Mouse (Mus musculus): Measurements from ENCODE around the gene Gng12.
A peak's percentile ranks its signal among the peaks of the same experiment; 100 is the strongest.
"Not testable (repeated sequence)": the region's sequence is repeated elsewhere in the genome, so short reads cannot be mapped to it uniquely, and the experiment has no call there.

The Gng12 gene

GRCm38 (mm10) chr6:66896119-66896920 lies at the start of gene Gng12:
Gng12 (plus strand) TSS chr6:66896397.
- DNase-seq (ENCODE audit: low spot score in 2 of 2): peak; percentile 82 to 84

- no peak for DNase-seq (ENCODE audit: low spot score in 2 of 2)
Measured at GRCm38 (mm10) chr6:66848936-66849335, 47.3 kb upstream of the Gng12 start.

- no peak for DNase-seq (ENCODE audit: low spot score in 2 of 2)
Measured at GRCm38 (mm10) chr6:66856236-66856635, 40.0 kb upstream of the Gng12 start.

- no peak for DNase-seq (ENCODE audit: low spot score in 2 of 2)
Measured at GRCm38 (mm10) chr6:66858356-66858755, 37.8 kb upstream of the Gng12 start.

GRCm38 (mm10) chr6:66859391-66859790 lies 36.8 kb upstream of the Gng12 start:
- no peak for DNase-seq (ENCODE audit: low spot score in 2 of 2)

- DNase-seq (ENCODE audit: low spot score in 2 of 2): no peak
Measured at GRCm38 (mm10) chr6:66864463-66864862, 31.7 kb upstream of the Gng12 start.

- no peak for DNase-seq (ENCODE audit: low spot score in 2 of 2)
Measured at GRCm38 (mm10) chr6:66866295-66866694, 29.9 kb upstream of the Gng12 start.

- DNase-seq (ENCODE audit: low spot score in 2 of 2): not testable (repeated sequence)
Measured at GRCm38 (mm10) chr6:66877048-66877447, 19.1 kb upstream of the Gng12 start.

GRCm38 (mm10) chr6:66890349-66891158 lies 5.6 kb upstream of the Gng12 start:
- no peak for DNase-seq (ENCODE audit: low spot score in 2 of 2)

- no peak for DNase-seq (ENCODE audit: low spot score in 2 of 2)
Measured at GRCm38 (mm10) chr6:66893950-66894349, 2.2 kb upstream of the Gng12 start.

- DNase-seq (ENCODE audit: low spot score in 2 of 2): no peak
Measured at GRCm38 (mm10) chr6:66894999-66895398, 1.2 kb upstream of the Gng12 start.

- peak; percentile 39 to 57 for DNase-seq (ENCODE audit: low spot score in 2 of 2)
Measured at GRCm38 (mm10) chr6:66896921-66897645, 886 bp downstream of the Gng12 start.

- DNase-seq (ENCODE audit: low spot score in 2 of 2): no peak
Measured at GRCm38 (mm10) chr6:66897994-66898393, 1.8 kb downstream of the Gng12 start.

- no peak for DNase-seq (ENCODE audit: low spot score in 2 of 2)
Measured at GRCm38 (mm10) chr6:66901926-66902325, 5.7 kb downstream of the Gng12 start.

- peak; percentile 56 to 58 for DNase-seq (ENCODE audit: low spot score in 2 of 2)
Measured at GRCm38 (mm10) chr6:66903206-66903605, 7.0 kb downstream of the Gng12 start.

GRCm38 (mm10) chr6:66903720-66904119 lies 7.5 kb downstream of the Gng12 start:
- DNase-seq (ENCODE audit: low spot score in 2 of 2): no peak

- no peak for DNase-seq (ENCODE audit: low spot score in 2 of 2)
Measured at GRCm38 (mm10) chr6:66906244-66906643, 10.0 kb downstream of the Gng12 start.

GRCm38 (mm10) chr6:66908327-66908973 lies 12.3 kb downstream of the Gng12 start:
- no peak for DNase-seq (ENCODE audit: low spot score in 2 of 2)

GRCm38 (mm10) chr6:66910493-66911435 lies 14.6 kb downstream of the Gng12 start:
- DNase-seq (ENCODE audit: low spot score in 2 of 2): no peak

GRCm38 (mm10) chr6:66913355-66913754 lies 17.2 kb downstream of the Gng12 start:
- no peak for DNase-seq (ENCODE audit: low spot score in 2 of 2)

- DNase-seq (ENCODE audit: low spot score in 2 of 2): no peak
Measured at GRCm38 (mm10) chr6:66915592-66915991, 19.4 kb downstream of the Gng12 start.
